Mouse (Mus musculus) cerebellum, postnatal 4 days (tissue): ENCODE data around the gene Tmem207.

Source experiments
- DNase-seq, 2 experiments: peaks; one replicate each; pipeline ENCODE4 v3.0.0; 2022; ENCODE audit warnings: low spot score in 2 of 2, mixed read lengths in 1 of 2

The Tmem207 gene

GRCm38 (mm10) chr16:26456182-26456581, 70.4 kb downstream of the Tmem207 start:
- no peak for DNase-seq

DNA sequence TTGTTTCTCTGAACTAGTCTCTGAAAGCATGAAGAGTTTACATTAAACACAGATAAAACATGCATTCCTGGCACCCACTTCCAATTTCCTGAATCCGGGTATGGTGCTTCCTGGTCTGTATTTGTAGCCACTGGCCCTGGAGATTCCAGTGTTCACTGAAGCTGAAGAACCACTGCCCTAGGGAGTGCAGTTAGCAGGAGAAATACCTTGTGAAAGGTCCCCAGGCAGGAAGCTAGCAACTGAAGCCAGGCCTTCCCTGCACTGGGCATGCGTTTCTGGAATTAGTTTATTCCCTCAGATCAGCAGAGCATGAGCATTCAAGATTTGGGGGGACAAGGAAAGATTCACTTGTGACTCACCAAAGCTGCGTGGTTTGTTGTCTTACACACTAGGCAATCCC, 72.4 kb downstream of the Tmem207 start:
- DNase-seq, result no peak
